Mouse (Mus musculus) MEL (cell line): ENCODE data around the gene Auts2.

Source experiments
- NELFE ChIP-seq: IDR thresholded peaks from 2 replicates; pipeline ENCODE4 v1.6.1; 2011; ENCODE audit warnings: low read depth, low read length, improper control_type of control experiment
- USF2 ChIP-seq, 2 experiments: IDR thresholded peaks; 2 replicates each; pipeline ENCODE4 v1.6.1; 2011 to 2012; ENCODE audit warnings: improper control_type of control experiment in 2 of 2, low read length in 2 of 2, borderline replicate concordance in 1 of 2, inconsistent platforms in 1 of 2, low read depth in 1 of 2, mild to moderate bottlenecking in 1 of 2; ENCODE audit not compliant: insufficient read depth in 1 of 2

- TF ChIP-seq NELFE (no peak), USF2 (IDR thresholded peaks at IDR 0.05; ENCODE audit: borderline replicate concordance in 1 of 2, insufficient read depth in 1 of 2, low read depth in 1 of 2, low read length in 2 of 2) (no peak)
Observed at GRCm38 (mm10) chr5:131647683-131648119, 895.4 kb downstream of the Auts2 start.
